Mouse (Mus musculus) WW6 (cell line): ENCODE measurements around the gene Zfp316.
A peak's percentile ranks its signal among the peaks of the same experiment; 100 is the strongest.

ENCODE experiments used
- DNase-seq: peaks from one replicate; pipeline ENCODE4 v3.0.0-alpha.2; 2013; ENCODE audit warnings: low read depth, low spot score

Zfp316 gene

DNA sequence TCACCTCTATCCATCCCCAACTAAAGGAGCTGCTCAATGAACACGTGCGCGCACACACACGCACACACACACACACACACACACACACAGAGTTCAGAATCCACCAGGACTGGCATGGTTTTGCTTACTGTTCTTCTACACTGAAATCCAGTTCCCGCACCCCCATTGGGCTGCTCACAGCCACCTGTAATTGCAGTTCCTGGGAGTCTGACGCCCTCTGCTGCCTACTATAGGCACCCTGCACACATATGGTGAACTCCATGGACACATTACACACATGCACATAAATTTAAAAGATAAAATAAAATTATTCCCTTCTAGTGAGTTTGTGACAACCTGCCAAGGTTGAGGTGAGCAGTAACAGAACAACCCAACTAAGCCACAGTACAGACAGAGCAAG, 14.9 kb upstream of the Zfp316 start:
- DNase-seq: no peak

GRCm38 (mm10) chr5:143279247-143279646, 9.4 kb upstream of the Zfp316 start:
- no peak for DNase-seq

DNA sequence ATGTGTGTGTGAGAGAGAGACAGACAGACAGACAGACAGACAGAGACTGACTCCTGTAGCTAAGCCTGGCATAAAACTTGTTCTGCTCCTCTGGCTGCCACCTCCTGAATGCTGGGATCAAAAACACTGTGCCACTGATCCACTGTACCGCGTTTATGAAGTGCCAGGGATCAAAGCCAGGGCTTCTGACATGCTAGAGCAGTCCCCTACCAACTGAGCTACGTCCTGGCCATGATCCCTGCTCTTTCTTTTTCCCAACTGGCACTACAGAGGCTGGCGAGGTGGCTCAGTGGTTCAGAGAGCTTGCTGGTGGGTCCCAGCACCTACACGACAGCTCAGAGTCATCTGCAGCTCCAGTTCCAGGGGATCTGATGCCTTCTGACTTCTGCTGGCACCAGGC, 5.9 kb upstream of the Zfp316 start:
- DNase-seq: no peak

DNA sequence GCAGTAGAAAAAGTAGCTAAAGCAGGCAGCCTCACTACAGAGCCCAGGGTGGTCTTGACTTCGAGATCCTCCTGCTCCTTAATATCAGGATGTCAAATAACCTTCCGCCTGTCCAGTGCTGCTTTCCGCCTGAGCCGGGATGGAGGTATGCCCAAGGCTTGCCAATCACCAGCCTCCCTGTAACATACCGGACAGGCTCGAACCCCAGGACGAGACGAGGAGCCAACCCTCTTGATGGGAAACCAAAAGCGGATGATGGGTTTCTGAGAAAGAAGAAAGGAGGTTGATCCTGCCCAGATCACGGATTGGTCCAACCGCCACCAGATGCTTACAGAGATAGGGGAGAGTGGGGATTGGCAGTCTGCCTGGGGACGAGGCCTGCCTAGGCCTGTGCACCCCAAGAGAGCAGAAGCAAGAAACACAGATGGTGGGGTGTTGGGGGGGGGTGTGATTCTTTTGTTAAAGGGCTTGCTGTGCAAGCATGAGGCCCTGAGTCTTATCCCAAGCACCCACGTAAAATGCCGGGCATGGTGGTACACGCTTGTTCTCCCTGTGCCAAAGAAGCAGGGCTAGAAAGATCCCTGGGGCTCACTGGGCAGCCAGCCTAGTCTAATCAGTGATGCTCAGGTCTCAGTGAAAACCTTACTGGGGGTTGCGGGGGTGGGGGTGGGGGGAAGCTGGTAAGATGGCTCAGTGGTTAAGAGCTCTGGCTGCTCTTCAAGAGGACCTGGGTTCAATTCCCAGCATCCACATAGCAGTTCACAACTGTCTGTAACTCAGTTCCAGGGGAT, 2.9 kb upstream of the Zfp316 start:
- no peak for DNase-seq

DNA sequence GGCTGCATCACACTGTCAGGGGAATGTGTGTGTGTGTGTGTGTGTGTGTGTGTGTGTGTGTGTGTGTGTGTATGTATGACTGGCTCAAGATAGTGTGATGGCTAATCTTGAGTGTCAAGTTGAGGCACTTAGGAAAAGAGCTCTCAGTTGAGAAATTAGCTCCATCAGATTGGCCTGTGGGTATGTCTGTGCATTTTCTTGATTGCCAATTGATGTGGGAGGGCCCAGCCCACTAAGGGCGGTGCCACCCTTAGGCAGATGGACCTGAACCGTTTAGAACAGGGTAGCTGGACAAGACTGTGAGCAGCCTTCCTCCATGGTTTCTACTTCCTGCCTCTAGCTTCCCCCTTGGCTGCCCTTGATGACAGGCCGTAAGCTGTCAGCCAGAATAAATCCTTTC, 2.3 kb upstream of the Zfp316 start:
- DNase-seq: no peak

DNA sequence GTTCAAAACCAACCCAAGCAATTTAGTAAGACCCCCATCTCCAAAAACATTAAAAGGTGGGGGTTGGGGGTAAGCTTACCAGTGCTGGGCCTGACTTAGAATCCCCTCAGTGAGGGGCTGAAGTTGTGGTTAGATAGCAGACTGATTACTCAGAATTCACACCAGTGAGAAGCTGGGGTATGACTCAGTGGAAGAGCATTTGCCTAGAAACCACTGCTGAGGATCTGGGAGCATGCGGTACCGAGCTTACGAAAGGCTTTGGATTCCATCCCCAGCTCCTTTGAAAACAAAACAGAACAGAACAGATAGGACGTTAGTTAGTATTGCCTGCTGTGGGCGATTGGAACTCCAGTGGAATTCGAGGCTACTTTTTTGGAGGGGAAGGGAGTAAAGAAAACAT, 1.8 kb upstream of the Zfp316 start:
- DNase-seq: no peak

- no peak for DNase-seq
These were observed 313 bp upstream of the Zfp316 start for GRCm38 (mm10) chr5:143270151-143270519.

GRCm38 (mm10) chr5:143268985-143269362, 848 bp downstream of the Zfp316 start:
- no peak for DNase-seq

DNA sequence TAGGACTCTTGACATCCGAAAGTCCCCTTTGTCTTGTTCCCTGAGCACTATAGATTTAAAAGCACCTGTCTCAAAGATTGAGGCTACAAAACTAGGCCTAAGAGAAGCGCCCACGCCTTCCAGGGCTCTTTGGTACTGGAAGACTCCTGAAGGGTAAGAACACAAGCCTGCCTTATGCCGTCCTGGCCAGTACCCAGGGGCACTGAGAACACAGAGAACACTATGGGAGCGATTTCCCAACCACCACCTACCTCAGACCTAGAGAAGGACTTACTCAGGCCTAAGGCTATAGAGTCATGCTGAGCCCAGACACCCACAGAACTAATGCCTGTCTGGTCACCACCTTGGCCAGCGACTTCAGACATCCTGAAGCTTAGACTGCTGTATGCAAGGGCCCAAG, 3.0 kb downstream of the Zfp316 start:
- DNase-seq: no peak

GRCm38 (mm10) chr5:143265409-143265808, 4.4 kb downstream of the Zfp316 start:
- no peak for DNase-seq

- DNase-seq: no peak
These were observed 5.1 kb downstream of the Zfp316 start for GRCm38 (mm10) chr5:143264689-143265088.

- no peak for DNase-seq
These were observed 8.2 kb downstream of the Zfp316 start for GRCm38 (mm10) chr5:143261636-143262035.

DNA sequence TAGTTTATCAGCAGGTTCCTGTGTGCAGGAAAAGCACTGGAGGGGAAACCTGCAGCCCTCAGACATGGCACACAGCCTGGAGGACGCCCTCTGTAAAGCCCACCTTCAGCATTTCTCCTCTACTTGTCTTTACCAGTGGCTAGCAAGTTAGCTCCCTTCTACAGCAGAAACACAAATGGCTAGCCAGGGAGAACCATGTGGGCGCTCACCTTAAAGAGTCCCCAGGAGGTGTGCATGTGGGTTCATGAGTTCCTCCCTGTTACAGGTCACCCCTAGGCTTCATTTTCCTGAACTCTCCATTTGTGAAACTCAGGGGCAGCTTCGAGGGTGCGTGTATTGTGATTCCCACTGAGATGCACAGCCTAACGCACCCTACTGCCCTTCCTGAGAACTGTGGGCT, 14.0 kb downstream of the Zfp316 start:
- DNase-seq: no peak

DNA sequence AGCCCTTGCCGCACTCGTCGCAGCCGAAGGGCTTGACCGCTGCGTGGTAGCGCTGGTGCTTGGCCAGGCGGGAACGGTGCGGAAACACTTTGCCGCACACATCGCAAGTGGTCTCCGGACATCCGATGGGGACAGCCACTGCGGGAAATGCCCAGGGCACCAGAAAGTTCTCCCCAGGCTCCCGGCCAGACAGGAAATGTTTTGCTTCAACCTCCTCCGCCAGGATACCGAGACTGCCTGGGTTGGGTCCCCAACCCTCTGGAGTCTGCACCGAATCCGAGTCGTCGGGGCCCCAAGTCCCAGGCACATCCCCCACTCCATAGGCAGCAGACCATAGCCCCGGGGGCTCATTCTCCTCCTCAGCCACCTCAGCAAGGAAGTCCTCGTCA, 14.7 kb downstream of the Zfp316 start:
- DNase-seq: no peak

- DNase-seq: peak; percentile 31
These were observed 15.2 kb downstream of the Zfp316 start for GRCm38 (mm10) chr5:143254487-143255130.

DNA sequence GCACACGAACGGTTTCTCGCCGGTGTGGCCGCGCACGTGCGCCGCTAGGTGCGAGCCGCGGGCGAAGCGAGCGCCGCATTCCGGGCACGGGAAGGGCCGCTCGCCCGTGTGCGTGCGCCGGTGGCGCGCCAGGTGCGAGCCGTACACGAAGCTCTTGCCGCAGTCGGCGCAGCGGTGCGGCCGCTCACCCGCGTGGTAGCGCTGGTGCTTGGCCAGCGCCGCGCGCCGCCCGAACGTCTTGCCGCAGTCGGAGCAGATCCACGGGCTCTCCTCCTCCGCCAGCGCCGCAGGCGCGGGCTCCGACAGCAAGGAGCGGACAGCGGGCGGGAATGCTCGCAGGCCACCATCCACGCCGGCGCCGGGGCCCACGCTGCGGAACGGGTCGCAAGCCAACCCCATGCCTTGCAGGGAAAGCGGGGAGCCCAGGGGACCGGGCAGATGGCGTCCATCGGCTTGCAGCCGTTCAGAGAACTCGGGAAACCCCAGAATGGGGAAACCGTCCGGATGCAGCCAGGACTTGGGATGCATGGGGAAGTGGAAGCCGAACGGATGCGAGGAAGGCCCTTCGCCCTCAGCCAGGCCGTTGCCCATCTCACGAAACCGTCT, 15.8 kb downstream of the Zfp316 start:
- peak; percentile 26 for DNase-seq

GRCm38 (mm10) chr5:143253186-143253880, 16.5 kb downstream of the Zfp316 start:
- peak; percentile 29 for DNase-seq

DNA sequence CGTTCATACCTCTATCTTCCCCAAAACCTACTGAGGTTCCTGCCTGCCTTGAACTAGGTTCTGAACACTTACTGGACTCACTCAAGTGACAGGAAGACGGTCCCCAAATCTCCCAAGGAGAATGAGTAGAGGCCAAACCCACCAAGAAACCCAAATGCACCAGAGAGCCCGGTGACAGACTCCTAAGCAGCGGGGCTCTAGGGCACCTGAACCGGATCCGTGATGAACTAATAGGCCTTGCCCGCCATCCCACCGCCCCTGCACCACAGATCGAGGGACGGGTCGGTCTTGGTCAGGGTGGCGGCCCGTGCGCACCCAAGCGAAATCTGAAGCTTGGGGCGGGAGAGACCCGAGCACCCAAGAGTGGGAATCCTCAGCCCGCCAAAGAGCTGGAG, 17.0 kb downstream of the Zfp316 start:
- no peak for DNase-seq

- no peak for DNase-seq
These were observed 17.8 kb downstream of the Zfp316 start for GRCm38 (mm10) chr5:143252039-143252438.

DNA sequence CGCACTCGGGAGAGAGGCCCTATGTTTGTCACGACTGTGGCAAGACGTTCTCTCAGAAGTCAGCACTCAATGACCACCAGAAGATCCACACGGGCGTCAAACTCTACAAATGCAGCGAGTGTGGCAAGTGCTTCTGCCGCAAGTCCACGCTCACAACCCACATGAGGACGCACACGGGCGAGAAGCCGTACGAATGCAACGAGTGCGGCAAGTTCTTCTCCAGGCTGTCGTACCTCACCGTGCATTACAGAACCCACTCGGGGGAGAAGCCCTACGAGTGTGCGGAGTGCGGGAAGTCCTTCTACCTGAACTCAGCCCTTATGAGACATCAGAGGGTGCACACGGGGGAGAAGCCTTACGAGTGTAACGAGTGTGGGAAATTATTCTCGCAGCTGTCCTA, 24.9 kb downstream of the Zfp316 start:
- no peak for DNase-seq

DNA sequence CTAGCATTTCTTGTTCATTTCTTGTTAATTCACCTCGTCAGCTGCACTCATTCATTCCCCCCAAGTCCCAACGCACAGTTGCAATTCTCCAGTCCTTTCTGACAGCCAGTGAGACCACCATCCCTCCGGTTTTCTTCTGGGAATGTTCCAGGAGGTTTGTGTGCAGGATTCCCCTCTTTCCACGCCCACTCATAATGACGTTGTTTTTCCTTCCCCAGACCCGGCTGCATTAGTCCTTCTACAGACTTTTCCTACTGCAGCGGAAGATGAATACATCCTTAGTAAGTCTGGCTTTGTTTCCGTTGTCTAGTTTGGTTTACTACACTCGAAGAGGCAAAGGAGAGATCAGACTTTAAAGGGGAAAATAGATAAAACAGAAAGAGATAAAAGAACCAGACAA, 33.8 kb downstream of the Zfp316 start:
- no peak for DNase-seq

GRCm38 (mm10) chr5:143235028-143235693, 34.7 kb downstream of the Zfp316 start, which contains the start of gene Zfp12:
Gene Zfp12 (plus strand): TSS chr5:143235163.
- peak; percentile 93 for DNase-seq
